Mouse (Mus musculus): ENCODE data around the gene BC035947.
"Not testable (repeated sequence)": the region's sequence is repeated elsewhere in the genome, so short reads cannot be mapped to it uniquely, and the experiment has no call there.

BC035947 gene

GRCm38 (mm10) chr1:78511621-78512160 is at the start of gene BC035947:
Gene BC035947, minus strand, starts transcription at chr1:78512158.
- DNase-seq = no peak

GRCm38 (mm10) chr1:78554012-78554666 is 42.2 kb upstream of the BC035947 start:
- no peak for DNase-seq

- no peak for DNase-seq
These were observed 37.0 kb upstream of the BC035947 start for GRCm38 (mm10) chr1:78548961-78549360.

GRCm38 (mm10) chr1:78546258-78546657 is 34.3 kb upstream of the BC035947 start:
- DNase-seq = no peak

DNA sequence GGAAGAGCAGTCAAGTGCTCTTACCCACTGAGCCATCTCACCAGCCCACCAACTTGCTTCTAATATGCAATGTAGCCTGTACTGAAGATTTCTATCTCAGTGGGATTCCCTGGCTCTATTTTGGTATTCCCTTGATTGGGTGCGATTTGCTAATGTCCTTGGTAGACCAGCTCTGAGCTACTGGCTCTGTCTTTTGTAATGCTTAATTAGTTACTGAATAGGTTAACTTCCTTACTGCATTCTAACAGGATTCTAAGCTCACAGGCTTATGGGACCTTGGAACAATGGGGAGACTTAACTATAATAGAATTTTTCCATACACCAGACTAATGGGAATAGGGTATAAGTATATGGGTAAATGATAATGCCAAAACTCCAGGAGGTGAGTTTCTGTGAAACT is 31.7 kb upstream of the BC035947 start:
- not testable (repeated sequence) for DNase-seq

DNA sequence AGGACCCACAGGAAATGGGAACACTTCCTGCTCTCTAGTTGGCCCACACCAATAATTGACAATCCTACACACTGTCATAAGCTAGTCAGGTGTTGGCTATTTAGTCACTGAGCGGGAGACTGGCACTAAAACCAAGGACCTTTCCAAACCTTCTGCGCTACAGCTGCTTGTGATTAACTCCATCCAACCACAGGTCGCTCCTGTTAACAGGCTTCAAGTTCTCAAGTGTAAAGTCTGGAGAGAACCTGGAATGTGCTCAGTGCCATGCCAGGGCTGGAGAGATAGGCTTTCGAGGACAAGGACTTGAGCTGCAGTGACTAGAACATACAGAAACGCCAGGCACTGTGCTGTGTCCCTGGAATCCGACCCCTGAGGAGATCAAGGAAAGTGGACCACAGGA is 27.2 kb upstream of the BC035947 start:
- DNase-seq = no peak

DNA sequence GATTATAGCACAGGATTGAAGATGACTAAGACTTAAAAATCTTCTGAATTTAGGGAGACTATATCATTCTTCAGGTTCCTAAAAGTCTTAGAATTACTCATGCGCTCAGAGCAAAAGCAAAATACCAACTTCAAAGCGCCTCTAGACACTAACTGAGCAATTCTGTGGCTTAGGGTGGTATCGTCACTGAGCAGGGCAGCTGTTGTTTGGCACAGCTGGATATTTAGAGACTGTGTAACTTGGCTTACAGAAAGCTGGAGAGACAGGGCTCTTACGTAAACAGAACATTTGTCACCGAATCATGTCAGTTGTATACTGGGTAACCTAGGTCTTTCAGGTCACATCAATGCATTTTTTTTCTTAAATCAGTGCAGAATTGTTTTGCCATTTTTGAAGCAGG is 26.4 kb upstream of the BC035947 start:
- DNase-seq = peak; percentile 29

DNA sequence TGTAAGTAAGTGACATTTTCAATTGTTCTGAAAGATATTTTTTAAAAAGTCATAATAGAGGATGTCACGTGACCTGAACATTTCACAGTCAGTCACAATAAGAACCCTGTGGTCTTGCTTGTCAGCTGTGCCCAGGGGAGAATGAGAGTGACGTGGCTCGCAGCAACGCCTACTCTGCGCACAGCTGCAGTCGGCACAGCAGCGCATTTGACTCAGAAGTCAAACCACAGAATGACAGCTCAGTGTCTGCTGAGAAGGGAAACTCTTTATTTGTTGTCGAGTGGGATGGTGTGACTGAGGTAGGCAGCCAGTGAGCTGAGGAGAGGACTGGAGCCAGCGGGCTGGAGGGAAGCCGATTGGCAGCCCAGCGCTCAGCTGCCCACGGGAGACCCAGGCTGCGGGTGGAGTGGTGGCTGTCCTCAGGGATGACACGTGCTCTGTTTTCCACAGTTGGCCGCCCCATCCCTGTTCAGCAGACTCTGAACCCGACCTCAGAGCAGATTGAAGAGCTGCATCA is 25.6 kb upstream of the BC035947 start:
- DNase-seq = peak; percentile 85

DNA sequence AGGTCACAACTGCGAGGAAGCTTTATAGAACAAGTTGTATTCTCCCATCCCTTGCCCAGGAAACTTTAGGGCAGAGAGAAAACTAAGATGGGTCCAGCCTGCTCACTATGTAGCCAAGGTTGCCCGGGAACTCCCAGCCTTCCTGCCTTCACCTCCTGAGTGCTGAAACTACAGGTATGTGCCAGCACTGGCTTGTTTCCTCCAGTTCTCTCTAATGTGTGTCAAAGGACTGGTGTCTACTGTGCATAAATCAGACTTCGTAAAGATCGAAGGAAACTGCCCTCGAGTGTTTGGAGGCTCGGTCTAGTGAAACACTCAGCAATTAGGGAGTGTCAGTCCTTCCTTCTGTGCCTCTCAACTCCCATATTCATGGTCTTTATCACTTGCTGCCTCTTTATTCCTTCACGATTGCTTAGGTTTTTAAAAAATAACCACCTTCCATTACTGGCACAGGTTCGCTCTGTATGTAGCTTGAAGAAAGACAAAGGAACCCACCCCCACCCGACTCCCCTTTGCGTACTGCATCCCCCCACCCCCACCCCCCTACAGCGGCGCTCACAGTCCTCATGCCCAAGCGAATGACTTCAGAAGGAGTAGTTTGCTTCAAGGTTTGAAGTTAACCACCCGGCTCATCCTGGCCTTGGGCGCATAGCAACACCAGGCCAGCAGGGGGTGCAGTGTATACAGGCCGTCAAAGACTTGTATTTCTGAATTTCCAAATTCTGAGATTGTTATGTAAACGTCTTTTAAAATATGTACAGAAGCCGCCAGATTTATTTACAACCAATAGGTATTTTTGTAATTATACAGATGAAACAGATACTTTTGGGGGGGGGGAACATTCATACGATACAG is 24.6 kb upstream of the BC035947 start:
- DNase-seq = peak; percentile 89

- no peak for DNase-seq
These were observed 22.6 kb upstream of the BC035947 start for GRCm38 (mm10) chr1:78534428-78535150.

GRCm38 (mm10) chr1:78532184-78532800 is 20.3 kb upstream of the BC035947 start:
- no peak for DNase-seq

GRCm38 (mm10) chr1:78530500-78531215 is 18.7 kb upstream of the BC035947 start:
- no peak for DNase-seq

GRCm38 (mm10) chr1:78529011-78529410 is 17.1 kb upstream of the BC035947 start:
- no peak for DNase-seq

GRCm38 (mm10) chr1:78528356-78528755 is 16.4 kb upstream of the BC035947 start:
- DNase-seq = no peak

DNA sequence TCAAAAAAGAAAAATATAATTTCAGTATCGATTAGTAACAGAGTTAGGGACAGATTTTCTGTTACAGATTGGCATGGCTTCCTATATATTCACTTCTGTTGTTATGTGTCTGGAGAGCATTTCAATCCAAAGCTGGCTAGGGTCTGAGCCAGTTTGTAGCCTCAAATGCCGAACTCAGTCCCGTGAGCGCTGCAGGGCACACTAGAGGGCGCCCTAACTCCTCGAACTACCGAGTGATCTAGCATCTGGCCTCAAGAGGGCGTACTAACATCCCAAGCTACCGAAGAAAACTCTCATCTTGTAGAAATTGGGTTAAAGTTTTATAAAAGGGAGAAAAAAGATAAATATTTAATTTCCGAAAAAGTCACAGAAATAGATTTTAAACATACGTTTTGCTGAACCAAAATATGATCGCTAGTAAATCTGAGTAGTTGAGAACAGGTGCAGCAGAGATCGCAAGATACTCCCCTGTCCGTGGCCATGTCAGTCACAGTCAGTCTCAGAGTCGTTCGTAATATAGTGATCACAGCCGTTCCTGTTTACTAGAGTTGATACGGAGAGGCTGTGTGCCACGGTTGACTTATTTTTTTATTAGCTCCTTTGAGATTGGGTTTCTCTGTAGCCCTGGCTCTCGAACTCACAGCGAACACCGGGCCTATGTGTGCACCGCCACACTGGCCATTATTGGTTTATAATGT is 13.4 kb upstream of the BC035947 start:
- DNase-seq = peak; percentile 70

DNA sequence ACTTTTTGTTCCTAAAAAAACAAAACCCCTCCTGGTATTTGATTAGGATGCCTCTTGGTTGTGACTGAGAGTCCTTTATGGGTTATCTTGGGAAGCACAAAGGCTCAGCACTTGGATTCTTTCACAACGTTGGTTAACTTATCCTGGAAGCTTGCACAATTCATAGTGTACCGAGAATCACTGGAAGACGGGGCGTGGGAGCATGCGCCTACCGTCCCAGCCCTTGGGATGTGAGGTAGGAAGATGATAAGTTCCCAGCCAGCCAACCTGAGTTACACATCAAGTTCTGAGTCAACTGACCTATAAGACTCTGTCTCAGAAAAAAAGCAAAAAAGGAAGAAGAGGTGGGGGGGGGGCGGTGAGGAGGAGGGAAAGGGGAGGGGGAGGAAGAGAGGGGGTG is 6.9 kb upstream of the BC035947 start:
- DNase-seq = no peak

GRCm38 (mm10) chr1:78512756-78513155 is 798 bp upstream of the BC035947 start:
- no peak for DNase-seq

GRCm38 (mm10) chr1:78510862-78511261 is 1.1 kb downstream of the BC035947 start, which contains the start of gene Mogat1:
Gene Mogat1, plus strand, starts transcription at chr1:78510991.
- DNase-seq = no peak

DNA sequence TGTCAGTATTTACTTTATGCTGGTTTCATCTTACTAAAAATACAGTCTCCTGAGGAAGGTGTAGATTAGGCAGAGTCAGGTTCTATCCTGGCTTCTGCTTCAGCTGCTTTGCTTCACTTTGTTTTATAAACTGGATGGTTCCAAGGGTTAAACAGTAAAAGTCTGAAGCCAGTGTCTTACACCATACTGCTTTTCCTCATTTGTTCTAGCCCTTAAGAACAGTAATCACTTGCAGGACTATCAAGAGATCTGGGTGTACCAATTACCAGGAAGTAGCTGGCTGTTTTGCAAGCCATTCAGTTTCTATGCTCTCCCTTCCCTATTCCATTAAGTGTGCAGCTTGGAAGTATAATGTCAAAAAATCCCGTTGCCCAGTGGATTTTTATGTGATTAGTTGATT is 4.8 kb downstream of the BC035947 start:
- DNase-seq = no peak

- DNase-seq = no peak
These were observed 9.4 kb downstream of the BC035947 start for GRCm38 (mm10) chr1:78502527-78502926.

DNA sequence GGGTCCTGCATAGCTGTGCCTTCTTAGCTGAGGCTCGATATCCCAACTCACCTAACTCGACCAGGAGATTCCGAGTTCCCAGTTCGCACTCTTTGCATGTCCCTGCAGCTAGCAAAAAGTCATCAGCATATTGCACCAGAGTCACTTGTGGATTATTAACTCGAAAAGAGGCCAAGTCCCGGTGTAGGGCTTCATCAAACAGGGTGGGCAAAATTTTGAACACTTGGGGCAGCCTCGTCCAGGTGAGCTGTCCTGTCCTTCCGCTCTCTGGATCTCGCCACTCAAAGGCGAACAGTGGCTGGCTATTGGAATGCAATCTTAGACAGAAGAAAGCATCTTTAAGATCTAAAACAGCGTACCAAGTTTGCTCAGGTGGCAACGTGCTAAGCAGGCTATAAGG is 10.1 kb downstream of the BC035947 start:
- not testable (repeated sequence) for DNase-seq

All from thymus, postnatal 14 days (tissue).